Mouse (Mus musculus): Measurements from ENCODE around the gene Adcy9. TPM values are rescaled to one million over a fixed set of nuclear protein-coding genes. Genes with fewer than 3 reads are reported as not detected.

Gene Adcy9
- 10 to 100 TPM; 21.2 to 25.0 TPM for total RNA-seq (2021)
- long read RNA-seq, experiment 1, full-length matches to known transcripts = 1 of 3 reads
- long read RNA-seq, experiment 1, partial matches to known transcripts = 0 of 3 reads
- long read RNA-seq, experiment 1, other reads (novel, unspliced or antisense) = 2 of 3 reads
- long read RNA-seq, experiment 2, full-length matches to known transcripts = 2 of 7 reads
- long read RNA-seq, experiment 2, partial matches to known transcripts = 1 of 7 reads
- long read RNA-seq, experiment 2, other reads (novel, unspliced or antisense) = 4 of 7 reads

DNA sequence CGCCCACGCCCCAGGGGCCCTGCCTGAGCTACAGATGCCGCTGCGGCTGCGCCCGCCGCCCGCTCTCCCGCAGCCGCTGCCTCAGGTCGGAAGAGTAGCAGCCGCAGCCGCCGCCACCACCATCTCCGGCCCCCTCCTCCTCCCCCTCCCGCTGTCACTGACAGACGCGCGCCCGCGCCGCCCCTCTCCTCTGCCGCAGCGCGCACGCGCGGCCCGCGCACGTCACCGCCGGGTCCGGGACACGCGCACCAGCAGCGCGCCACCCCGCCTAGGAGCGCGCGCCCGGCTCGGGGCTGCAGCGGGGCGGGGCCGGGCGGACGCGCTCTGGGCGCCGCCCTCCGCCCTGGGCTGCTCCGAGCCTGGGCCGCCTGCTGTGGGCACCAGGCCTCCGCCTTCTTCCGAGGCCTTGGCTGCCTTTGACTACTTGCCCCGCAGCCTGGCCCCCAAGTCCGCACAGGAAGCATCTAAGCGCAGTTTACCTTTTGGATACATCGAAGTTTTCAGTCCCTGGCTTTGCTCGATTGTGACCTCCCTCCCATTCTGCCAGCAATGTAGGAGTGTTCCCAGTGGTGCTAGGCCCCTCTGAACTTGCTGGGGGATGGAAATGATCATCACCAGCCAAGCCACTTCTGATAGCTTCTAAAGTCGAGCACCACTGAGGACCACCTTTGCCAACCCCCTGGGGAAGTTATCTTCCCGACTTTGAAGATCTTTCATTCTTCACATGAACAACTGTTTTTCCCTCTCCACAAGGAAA lies at the start of gene Adcy9:
Gene Adcy9 (minus strand): TSS at position 201 of the 757 bp plus-strand sequence.
- intact Hi-C loops (cut with DNase I) = loop anchor here (1.0 to 5.0 kb wide), 2 partner anchors 104 to 122 kb away; partner anchors contain the start of gene Srl

GRCm38 (mm10) chr16:4469599-4470352 lies 49.5 kb upstream of the Adcy9 start:
- intact Hi-C loops (cut with DNase I) = no loop called here
- DNase-seq = peak in 1 of 2 experiments; percentile 17

More for the DNA sequence above, at the start of gene Adcy9:
- DNase-seq = peak; percentile 95 to 98

DNA sequence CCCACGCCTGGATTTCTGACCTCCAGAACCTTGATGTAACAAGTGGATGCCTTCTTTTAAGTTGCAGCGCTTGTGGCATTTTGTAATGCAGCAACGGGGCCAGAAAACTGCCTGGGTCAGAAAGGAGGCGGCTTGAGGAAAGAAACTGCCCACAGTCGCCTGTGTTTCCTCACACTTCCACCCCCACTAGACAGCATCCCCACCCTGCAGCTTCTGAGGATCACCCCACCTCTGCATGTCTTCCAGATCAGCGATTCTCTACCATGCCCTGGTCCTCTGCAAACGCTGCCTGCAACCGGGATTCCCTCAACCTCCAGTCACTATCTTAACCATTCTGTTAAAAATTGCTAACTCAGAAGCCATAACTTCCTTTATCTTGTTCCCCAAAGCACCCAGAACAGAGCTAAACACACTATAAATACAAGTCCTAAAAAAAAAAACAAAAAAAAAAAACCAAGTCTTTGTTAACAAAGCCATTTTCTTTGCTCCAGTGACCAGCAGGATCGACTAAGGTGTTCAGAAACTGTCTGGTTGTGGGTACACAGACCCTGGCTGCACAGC lies 44.3 kb upstream of the Adcy9 start:
- DNase-seq = no peak
- intact Hi-C loops (cut with DNase I) = no loop called here

DNA sequence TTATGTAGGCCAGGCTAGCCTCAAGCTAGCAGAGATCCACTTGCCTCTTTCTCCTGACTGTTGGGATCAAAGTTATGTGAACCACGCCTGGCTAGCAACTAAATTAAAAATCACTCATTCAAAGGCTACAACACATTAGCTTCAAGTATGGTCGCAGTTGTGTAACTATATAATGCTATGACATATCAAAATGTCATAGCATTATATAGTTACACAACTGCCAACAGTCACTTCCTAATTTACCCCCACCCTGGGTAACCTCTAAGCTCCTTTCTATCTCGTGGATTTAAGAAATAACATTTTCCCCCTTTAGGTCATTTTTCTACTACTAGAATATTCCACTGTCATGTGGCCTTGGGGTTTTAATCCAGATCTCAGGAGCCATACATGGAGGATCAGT lies 37.6 kb upstream of the Adcy9 start:
- no peak for DNase-seq
- intact Hi-C loops (cut with DNase I) = no loop called here

GRCm38 (mm10) chr16:4456391-4456790 lies 36.1 kb upstream of the Adcy9 start:
- no peak for DNase-seq
- intact Hi-C loops (cut with DNase I) = no loop called here

DNA sequence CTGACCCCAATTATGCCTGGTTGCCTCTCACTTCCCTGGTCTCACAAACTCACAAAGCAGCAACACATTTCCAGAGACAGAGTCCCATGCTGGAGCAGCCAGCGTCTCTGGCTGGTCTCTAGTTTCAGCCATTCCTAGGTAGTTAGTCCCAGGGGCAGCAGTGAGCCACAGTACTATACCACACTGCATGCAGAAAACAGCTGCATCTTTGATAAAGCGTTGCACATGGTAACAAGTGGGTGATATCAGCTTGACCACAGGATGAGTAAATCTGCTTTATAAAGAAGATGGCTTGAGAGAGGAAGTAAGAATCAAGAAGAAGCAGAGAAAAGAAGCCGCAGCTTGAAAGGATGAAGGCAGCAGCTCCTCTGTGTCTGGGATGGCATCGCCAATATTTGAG lies 35.4 kb upstream of the Adcy9 start:
- no peak for DNase-seq
- intact Hi-C loops (cut with DNase I) = no loop called here

GRCm38 (mm10) chr16:4454563-4454962 lies 34.3 kb upstream of the Adcy9 start:
- intact Hi-C loops (cut with DNase I) = no loop called here
- no peak for DNase-seq

DNA sequence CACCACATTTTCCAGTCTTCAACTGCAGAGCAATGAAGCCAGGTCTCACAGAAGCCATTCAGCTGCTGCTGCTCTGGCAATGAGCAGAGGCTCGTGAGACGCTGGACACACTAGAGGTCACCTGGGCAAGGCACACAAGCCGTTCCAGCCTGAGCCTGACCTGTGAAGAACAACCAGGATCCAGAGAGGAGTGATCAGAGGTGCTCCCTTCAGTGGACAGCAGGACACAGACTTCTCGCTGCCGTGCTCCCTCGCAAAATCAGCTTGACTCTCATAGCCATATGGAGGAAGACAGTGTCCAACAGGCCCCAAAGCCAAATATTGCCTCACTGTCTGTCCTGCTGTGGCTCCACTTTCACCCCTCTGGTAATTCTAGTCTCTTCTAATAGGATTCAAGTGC lies 29.1 kb upstream of the Adcy9 start:
- DNase-seq = no peak
- intact Hi-C loops (cut with DNase I) = no loop called here

- peak; percentile 28 to 33 for DNase-seq
- intact Hi-C loops (cut with DNase I) = no loop called here
These were observed 27.9 kb upstream of the Adcy9 start for GRCm38 (mm10) chr16:4448235-4448634.

DNA sequence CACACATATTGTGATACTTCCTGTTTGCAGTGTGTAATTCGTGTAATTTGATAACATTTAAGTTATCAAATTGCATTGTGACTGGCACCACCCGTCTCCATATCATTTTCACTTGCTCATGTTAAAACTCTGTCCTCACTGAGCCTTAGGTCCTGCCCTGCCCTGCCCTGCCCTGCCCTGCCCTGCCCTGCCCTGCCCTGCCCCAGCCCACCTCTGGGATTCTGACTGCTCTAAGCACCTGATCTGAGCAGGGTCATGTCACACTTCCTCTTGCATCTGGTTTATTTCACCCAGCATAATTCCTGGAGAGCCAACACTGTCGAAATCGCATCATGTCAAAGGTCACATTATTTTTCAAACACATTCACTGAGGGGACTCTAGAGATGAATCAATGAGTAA lies 26.1 kb upstream of the Adcy9 start:
- intact Hi-C loops (cut with DNase I) = no loop called here
- DNase-seq = no peak

DNA sequence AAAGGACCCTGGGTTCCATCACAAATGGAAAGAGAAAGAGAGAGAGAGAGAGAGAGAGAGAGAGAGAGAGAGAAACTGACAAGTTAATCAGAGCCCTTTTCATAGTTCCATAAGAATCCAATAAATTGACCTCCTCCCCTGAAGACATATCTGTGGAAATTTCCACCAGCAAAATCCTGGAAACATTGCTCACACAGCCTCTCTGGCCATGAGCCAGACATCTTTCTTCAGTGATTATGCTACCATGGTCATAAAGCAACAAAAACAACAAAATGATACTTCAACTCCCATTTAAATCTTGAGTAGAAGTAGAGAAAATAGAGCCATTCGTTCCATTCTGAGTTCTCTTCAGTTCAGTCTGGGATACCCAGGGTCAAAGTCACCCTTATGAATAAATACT lies 24.1 kb upstream of the Adcy9 start:
- peak in 1 of 2 experiments; percentile 24 for DNase-seq
- intact Hi-C loops (cut with DNase I) = no loop called here

- intact Hi-C loops (cut with DNase I) = no loop called here
- DNase-seq = no peak
These were observed 19.2 kb upstream of the Adcy9 start for GRCm38 (mm10) chr16:4439302-4440066.

- intact Hi-C loops (cut with DNase I) = no loop called here
- DNase-seq = no peak
These were observed 16.4 kb upstream of the Adcy9 start for GRCm38 (mm10) chr16:4436738-4437137.

- intact Hi-C loops (cut with DNase I) = no loop called here
- peak; percentile 20 to 35 for DNase-seq
These were observed 15.1 kb upstream of the Adcy9 start for GRCm38 (mm10) chr16:4435371-4435770.

GRCm38 (mm10) chr16:4431841-4432240 lies 11.5 kb upstream of the Adcy9 start:
- intact Hi-C loops (cut with DNase I) = no loop called here
- DNase-seq = no peak

DNA sequence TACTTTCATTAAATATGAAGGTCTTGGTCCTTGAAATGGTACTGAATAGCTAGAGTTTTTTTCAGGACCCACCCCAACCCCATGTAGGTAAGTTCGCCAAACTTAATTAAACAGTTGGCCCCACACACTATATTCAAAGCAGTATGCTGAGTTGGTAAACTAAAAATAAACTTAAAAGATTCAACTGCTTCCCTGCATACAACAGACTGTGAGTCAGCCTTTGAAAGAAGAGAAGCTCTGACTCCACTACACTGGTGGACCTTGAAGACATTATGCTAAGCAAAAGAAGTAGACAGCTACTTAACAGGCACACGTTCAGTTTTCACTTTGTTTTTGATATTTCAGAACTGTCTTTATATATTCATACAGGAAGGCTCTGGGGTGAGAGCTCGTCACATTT lies 10.7 kb upstream of the Adcy9 start:
- no peak for DNase-seq
- intact Hi-C loops (cut with DNase I) = no loop called here

GRCm38 (mm10) chr16:4430232-4430631 lies 9.9 kb upstream of the Adcy9 start:
- DNase-seq = no peak
- intact Hi-C loops (cut with DNase I) = no loop called here

DNA sequence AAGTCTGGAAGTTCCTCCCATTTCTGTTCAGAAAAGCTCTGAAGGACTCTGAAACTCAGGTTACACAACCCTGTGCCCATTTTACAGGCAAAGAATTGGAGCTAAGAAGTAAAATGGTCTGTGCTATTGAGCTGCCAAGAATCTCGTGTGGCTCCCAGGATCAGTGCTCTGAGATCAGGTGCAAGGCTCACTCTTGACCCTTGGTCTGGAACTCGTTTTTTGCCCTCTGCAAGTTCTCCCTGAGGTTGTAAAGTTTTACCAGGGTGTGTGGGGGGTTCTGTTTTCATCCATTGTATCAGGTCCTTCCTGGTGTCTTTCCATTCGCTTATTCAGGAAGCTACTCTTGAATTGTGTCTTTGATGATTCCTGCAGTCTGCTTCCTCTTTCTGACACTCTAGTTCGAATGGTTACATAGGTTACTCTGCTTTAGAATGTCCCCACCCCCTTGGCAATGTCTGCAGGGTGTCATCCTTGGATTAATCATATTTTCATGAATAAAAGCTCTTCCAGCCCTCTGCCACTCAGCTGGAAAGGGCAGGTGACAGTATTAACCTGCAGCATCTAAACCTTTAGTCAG lies 5.4 kb upstream of the Adcy9 start:
- DNase-seq = no peak
- intact Hi-C loops (cut with DNase I) = no loop called here

GRCm38 (mm10) chr16:4423613-4424012 lies 3.3 kb upstream of the Adcy9 start:
- no peak for DNase-seq
- intact Hi-C loops (cut with DNase I) = loop anchor here (5.0 kb wide), 1 partner anchor 119 kb away; the partner anchor contains the start of gene Srl

GRCm38 (mm10) chr16:4422991-4423390 lies 2.7 kb upstream of the Adcy9 start:
- DNase-seq = no peak
- intact Hi-C loops (cut with DNase I) = loop anchor here (5.0 kb wide), 1 partner anchor 119 kb away; the partner anchor contains the start of gene Srl

All from heart, postnatal 14 days (tissue).